Mouse (Mus musculus): ENCODE measurements around the gene Plgrkt. TPM values are rescaled to one million over a fixed set of nuclear protein-coding genes. Genes with fewer than 3 reads are reported as not detected.

Gene Plgrkt
- polyA plus RNA-seq, 1 experiment from 2014 or later = 92.1 TPM

GRCm38 (mm10) chr19:29336624-29337023 is 30.6 kb downstream of the Plgrkt start:
- peaks cover 3% of the 10 kb centered on the region; the same call in 1 of the 2 replicates for H3K27me3 ChIP-seq
- H3K27ac ChIP-seq = no peak overlapping the region
- H3K9ac ChIP-seq = no peak overlapping the region
- no peak for ATAC-seq (ENCODE audit: low FRiP score)
- 90% methylated on average over 2 of the region's 2 CpGs for WGBS
- H3K4me2 ChIP-seq = no peak overlapping the region
- H3K4me1 ChIP-seq (replicated peaks) = peaks cover 10% of the 10 kb centered on the region
- no peaks in the 10 kb centered on the region for H3K36me3 ChIP-seq
- no peak overlapping the region for H3K4me3 ChIP-seq
- H3K9me3 ChIP-seq = no peaks in the 10 kb centered on the region

- H3K27ac ChIP-seq = 0 out of 2 replicates have a peak within 1 kb of the TSS, but pooled peaks have one; percentile 30
- WGBS = 3% methylated on average over 23 of the region's 23 CpGs
- H3K9me3 ChIP-seq = no peaks in the 10 kb centered on the region
- peak within 1 kb of the TSS; percentile 74 for H3K4me2 ChIP-seq
- H3K4me3 ChIP-seq = peak within 1 kb of the TSS; percentile 47
- ATAC-seq (ENCODE audit: low FRiP score) = peak; percentile 85
- H3K4me1 ChIP-seq (replicated peaks) = peaks cover 10% of the 10 kb centered on the region
- peak within 1 kb of the TSS; percentile 74 for H3K9ac ChIP-seq
- H3K27me3 ChIP-seq = peaks cover 3% of the 10 kb centered on the region; the same call in 1 of the 2 replicates
- H3K36me3 ChIP-seq = no peaks in the 10 kb centered on the region
Observed at GRCm38 (mm10) chr19:29334068-29334745, 33.0 kb downstream of the Plgrkt start, which contains the start of gene Rln1. Gene Rln1 (minus strand): TSS chr19:29334670.

DNA sequence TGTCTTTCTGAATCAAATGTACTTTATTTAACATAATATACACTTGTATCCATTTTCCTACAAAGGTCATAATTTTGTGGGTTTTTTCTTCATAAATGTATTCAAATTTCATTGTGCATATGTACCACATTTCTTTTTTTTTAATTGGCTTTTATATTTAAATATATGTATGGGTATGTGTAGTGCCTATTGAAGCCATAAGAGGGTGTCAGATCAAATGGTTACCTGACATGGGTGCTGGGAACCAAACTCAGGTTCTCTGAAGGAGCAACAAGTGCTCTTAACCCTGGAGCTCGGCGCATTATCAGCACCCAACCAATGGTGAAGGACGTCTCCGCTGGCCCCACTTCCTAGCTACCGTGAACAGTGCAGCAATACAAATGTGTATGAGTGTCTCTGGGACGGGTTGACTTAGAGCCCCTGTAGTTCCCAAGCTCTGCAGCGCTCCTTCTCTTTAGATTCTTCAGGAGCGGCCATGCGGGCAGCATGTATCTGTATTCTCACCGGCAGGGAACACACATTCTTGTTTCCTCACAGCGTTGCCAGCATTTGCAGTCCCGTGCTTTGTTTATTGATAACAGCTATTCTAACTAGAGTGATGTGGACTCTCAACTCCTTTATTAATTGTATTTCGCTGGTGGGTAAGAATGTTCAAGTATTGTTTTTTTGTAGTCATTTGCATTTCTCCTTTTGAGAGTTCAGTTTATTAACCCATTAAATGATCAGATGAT is 40.2 kb downstream of the Plgrkt start:
- Histone ChIP-seq H3K36me3 (no peaks in the 10 kb centered on the region), H3K9ac (no peak overlapping the region), H3K9me3 (no peaks in the 10 kb centered on the region), H3K27ac (no peak overlapping the region), H3K4me2 (no peak overlapping the region), H3K4me1 (replicated peaks) (peaks cover 6% of the 10 kb centered on the region), H3K27me3 (peaks cover 4% of the 10 kb centered on the region; the same call in 1 of the 2 replicates), H3K4me3 (no peak overlapping the region)
- 76% methylated on average over 13 of the region's 13 CpGs for WGBS
- ATAC-seq (ENCODE audit: low FRiP score) = no peak

DNA sequence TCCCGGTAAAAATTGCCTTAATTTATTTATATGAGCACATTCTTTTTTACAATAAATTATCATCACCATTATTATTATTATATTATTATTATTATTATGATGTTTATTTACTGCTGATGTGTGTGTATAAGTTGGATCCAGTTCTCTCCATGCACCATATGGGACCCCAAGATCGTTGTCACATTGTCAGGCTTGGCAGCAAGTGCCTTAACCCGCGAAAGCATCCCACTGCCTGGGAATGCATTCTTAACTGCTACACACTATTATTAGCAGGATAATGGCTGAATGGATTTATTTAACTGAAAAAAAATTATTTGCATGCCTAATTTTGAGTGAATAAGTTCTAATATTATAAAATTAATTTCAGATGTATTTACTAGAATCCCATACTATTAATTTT is 40.8 kb downstream of the Plgrkt start:
- no peak for ATAC-seq (ENCODE audit: low FRiP score)
- H3K4me1 ChIP-seq (replicated peaks) = peaks cover 6% of the 10 kb centered on the region
- H3K27ac ChIP-seq = no peak overlapping the region
- no peak overlapping the region for H3K4me3 ChIP-seq
- H3K4me2 ChIP-seq = no peak overlapping the region
- 86% methylated on average over 4 of the region's 4 CpGs for WGBS
- no peak overlapping the region for H3K9ac ChIP-seq
- H3K9me3 ChIP-seq = no peaks in the 10 kb centered on the region
- peaks cover 4% of the 10 kb centered on the region; the same call in 1 of the 2 replicates for H3K27me3 ChIP-seq
- H3K36me3 ChIP-seq = no peaks in the 10 kb centered on the region

DNA sequence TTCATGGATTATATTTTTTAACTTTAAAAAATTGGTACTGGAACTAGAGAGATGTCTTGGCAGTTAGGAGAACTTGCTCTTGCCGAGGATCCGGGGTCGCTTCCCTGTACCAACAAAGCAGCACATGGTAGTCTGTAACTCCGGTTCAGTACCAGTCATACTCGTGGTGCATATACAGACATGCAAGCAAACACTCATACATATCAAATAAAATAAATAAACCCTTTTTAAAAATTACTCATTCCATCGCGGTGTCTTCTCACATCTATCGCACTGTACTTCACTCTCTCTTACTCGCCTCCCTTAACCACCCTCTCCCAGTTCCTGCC is 41.4 kb downstream of the Plgrkt start:
- Histone ChIP-seq H3K9me3 (no peaks in the 10 kb centered on the region), H3K27me3 (peaks cover 4% of the 10 kb centered on the region; the same call in 1 of the 2 replicates), H3K4me3 (no peak overlapping the region), H3K27ac (no peak overlapping the region), H3K36me3 (no peaks in the 10 kb centered on the region), H3K4me1 (replicated peaks) (peaks cover 6% of the 10 kb centered on the region), H3K4me2 (peak overlapping the region; percentile 57), H3K9ac (no peak overlapping the region)
- 73% methylated on average over 9 of the region's 9 CpGs for WGBS
- no peak for ATAC-seq (ENCODE audit: low FRiP score)

DNA sequence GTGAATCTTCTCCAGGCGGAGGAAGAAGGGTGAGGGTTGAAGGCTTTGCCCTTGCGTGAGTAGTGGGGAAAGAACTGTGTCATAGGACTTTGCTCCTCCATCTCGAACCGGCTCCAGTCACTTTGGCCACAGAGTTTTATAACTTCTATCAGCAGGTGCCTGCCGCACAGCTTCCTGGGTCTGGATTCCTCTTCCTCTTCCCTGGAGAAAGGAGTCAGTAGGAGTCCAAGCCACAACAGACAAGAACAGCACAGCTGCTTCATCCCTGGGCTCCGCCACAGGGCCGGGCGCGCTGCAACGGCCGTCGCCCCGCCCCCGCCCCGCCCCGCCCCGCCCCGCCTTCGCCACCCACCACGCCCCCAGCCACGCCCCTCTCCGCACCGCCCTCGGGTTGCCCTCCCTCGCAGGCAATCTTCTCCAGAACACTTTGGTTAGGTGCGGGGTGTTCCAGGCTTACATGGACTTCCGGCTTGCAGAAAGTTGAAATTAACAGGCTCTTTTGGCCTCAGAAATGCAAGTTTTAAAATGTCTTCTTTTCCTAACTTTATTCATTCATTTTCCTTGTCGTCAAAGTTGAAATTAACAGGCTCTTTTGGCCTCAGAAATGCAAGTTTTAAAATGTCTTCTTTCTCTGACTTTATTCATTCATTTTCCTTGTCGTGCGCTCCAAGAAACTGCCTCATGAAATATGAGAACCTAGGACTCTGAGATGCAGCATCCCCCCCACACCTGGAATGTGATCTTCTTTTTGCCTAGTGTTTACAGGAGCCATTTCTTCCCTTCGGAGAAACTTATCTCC is 41.9 kb downstream of the Plgrkt start, which contains the start of gene Insl6:
Gene Insl6, minus strand, starts transcription at position 304 of the 799 bp plus-strand sequence.
- ATAC-seq (ENCODE audit: low FRiP score) = peak; percentile 66
- Histone ChIP-seq H3K27ac (no peak within 1 kb of the TSS), H3K4me2 (peak within 1 kb of the TSS; percentile 57), H3K9me3 (no peaks in the 10 kb centered on the region), H3K27me3 (peaks cover 4% of the 10 kb centered on the region; the same call in 1 of the 2 replicates), H3K4me3 (peak within 1 kb of the TSS; percentile 33), H3K36me3 (no peaks in the 10 kb centered on the region), H3K9ac (peak within 1 kb of the TSS; percentile 46; the same call in 1 of the 2 replicates), H3K4me1 (replicated peaks) (peaks cover 6% of the 10 kb centered on the region)
- 6% methylated on average over 31 of the region's 31 CpGs for WGBS

- H3K4me3 ChIP-seq = no peak overlapping the region
- no peak for ATAC-seq (ENCODE audit: low FRiP score)
Observed at GRCm38 (mm10) chr19:29323416-29324049, 43.7 kb downstream of the Plgrkt start.

DNA sequence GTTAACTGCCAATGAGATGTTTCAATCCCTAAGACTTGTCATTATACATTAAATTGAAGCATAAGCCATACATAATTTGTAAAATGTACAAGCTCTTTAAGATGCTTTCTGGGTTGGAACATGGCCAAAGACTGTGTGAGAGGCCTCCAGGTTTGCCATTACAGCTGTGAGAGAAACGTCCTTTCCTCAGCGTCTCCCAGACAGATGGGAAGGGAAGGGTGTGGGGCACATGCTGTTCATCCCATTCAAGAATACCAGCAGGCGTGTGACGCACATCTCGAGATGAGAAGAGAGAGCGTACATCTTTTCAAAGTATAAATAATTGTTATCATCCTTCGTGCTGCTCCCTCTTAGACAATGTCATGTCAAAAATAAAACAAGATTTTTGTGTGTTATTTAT is 54.5 kb downstream of the Plgrkt start:
- WGBS = 55% methylated on average over 7 of the region's 7 CpGs
- Histone ChIP-seq H3K9me3 (peaks cover 20% of the 10 kb centered on the region), H3K27me3 (no peaks in the 10 kb centered on the region), H3K9ac (no peak overlapping the region), H3K4me3 (no peak overlapping the region), H3K36me3 (peaks cover 45% of the 10 kb centered on the region), H3K4me1 (replicated peaks) (no peaks in the 10 kb centered on the region), H3K27ac (no peak overlapping the region), H3K4me2 (no peak overlapping the region)
- ATAC-seq (ENCODE audit: low FRiP score) = no peak

More at GRCm38 (mm10) chr19:29323416-29324049, 43.7 kb downstream of the Plgrkt start:
- no peak overlapping the region for H3K9ac ChIP-seq
- no peaks in the 10 kb centered on the region for H3K9me3 ChIP-seq
- H3K4me1 ChIP-seq (replicated peaks) = peaks cover 6% of the 10 kb centered on the region
- no peak overlapping the region for H3K27ac ChIP-seq
- WGBS = 78% methylated on average over 8 of the region's 8 CpGs
- no peak overlapping the region for H3K4me2 ChIP-seq
- peaks cover 4% of the 10 kb centered on the region; the same call in 1 of the 2 replicates for H3K27me3 ChIP-seq
- no peaks in the 10 kb centered on the region for H3K36me3 ChIP-seq

DNA sequence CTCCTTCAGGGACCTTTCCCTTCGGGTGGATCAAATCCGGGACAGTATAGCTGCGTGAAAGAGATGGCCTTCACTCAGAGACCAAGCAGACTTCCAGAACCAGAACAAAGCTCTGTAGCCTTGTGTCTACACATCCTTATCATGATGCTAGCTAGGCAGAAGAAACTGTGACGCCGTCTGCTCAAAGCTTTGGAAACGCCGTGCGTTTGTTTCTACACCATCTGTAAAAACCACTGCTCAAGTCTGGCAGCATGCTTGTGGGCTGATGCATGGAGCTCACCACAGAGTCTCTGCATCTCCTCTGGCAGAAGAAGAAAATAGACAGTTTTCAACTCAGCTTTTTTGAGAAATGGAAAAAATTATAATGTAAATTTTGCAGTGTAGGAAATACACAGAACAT is 55.4 kb downstream of the Plgrkt start:
- Histone ChIP-seq H3K9ac (no peak overlapping the region), H3K27me3 (no peaks in the 10 kb centered on the region), H3K4me1 (replicated peaks) (no peaks in the 10 kb centered on the region), H3K9me3 (peaks cover 12% of the 10 kb centered on the region), H3K36me3 (peaks cover 45% of the 10 kb centered on the region), H3K4me3 (no peak overlapping the region), H3K4me2 (no peak overlapping the region), H3K27ac (no peak overlapping the region)
- 95% methylated on average over 8 of the region's 8 CpGs for WGBS
- ATAC-seq (ENCODE audit: low FRiP score) = no peak

GRCm38 (mm10) chr19:29308832-29309231 is 58.4 kb downstream of the Plgrkt start:
- no peaks in the 10 kb centered on the region for H3K9me3 ChIP-seq
- H3K9ac ChIP-seq = no peak overlapping the region
- no peak for ATAC-seq (ENCODE audit: low FRiP score)
- H3K4me2 ChIP-seq = no peak overlapping the region
- peaks cover 40% of the 10 kb centered on the region for H3K36me3 ChIP-seq
- H3K4me1 ChIP-seq (replicated peaks) = no peaks in the 10 kb centered on the region
- no peaks in the 10 kb centered on the region for H3K27me3 ChIP-seq
- no peak overlapping the region for H3K27ac ChIP-seq
- H3K4me3 ChIP-seq = no peak overlapping the region

- no peak for ATAC-seq (ENCODE audit: low FRiP score)
- Histone ChIP-seq H3K36me3 (peaks cover 53% of the 10 kb centered on the region), H3K9ac (no peak overlapping the region), H3K4me3 (no peak overlapping the region), H3K9me3 (no peaks in the 10 kb centered on the region), H3K4me1 (replicated peaks) (no peaks in the 10 kb centered on the region), H3K27me3 (no peaks in the 10 kb centered on the region), H3K4me2 (no peak overlapping the region), H3K27ac (no peak overlapping the region)
- 86% methylated on average over 2 of the region's 2 CpGs for WGBS
Observed at GRCm38 (mm10) chr19:29302119-29302518, 65.1 kb downstream of the Plgrkt start.

DNA sequence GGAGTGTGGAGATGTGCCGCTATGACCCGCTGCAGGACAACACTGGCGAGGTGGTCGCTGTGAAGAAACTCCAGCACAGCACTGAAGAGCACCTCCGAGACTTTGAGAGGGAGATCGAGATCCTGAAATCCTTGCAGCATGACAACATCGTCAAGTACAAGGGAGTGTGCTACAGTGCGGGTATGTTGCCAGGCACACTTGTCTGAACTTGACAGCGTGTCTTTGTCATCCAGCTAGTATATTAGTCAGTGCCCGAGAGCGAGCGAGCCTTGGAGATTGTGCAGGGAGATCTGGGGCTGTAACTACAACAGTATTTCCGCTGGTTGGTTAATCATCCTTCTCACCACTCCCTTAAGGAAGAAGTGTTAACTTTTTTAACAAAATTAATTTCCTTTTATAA is 66.3 kb downstream of the Plgrkt start:
- Histone ChIP-seq H3K4me1 (replicated peaks) (no peaks in the 10 kb centered on the region), H3K4me2 (no peak overlapping the region), H3K9me3 (no peaks in the 10 kb centered on the region), H3K9ac (no peak overlapping the region), H3K27me3 (no peaks in the 10 kb centered on the region), H3K4me3 (no peak overlapping the region), H3K27ac (no peak overlapping the region), H3K36me3 (peaks cover 62% of the 10 kb centered on the region)
- no peak for ATAC-seq (ENCODE audit: low FRiP score)
- 89% methylated on average over 13 of the region's 13 CpGs for WGBS

Measured in hindbrain, embryonic 13.5 days (tissue).